7 mouse cellular contexts compared by ENCODE assay signal in the genomic region with DNA sequence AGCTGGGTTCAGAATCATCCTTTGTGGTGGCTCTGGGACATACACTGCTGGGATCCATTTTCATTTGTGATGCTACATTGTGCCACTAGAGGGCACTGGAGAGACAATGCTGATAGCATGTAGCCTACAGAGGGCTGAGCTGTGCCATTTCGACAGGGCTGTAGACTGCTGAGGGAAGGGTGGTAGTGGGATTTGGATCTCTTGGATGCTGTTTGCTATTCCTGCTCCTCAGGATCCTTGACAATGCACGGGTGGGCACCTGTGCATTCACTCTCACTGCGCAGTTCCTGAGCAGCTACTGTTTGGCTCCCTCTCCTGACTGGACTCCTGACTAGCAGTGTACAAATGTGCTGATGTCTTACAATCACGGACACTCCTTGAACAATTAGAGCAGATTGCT. TPM values are rescaled to one million over a fixed set of nuclear protein-coding genes. Genes with fewer than 3 reads are reported as not detected.
DNase-seq lines count a peak whose midpoint lies in the region.

No protein-coding gene starts in this region.

- peak; percentile 94 for DNase-seq in adipocyte (ENCODE audit: low spot score)
- DNase-seq in cerebellum, postnatal 4 days (ENCODE audit: low spot score in 2 of 2) = peak; percentile 54 to 87
- peak; percentile 58 to 59 for DNase-seq in gastrocnemius, adult 8-10 months (ENCODE audit: low spot score in 2 of 2)
- DNase-seq in induced T-regulatory cell, adult 2 months (ENCODE audit: low read depth) = peak; percentile 92
- DNase-seq in left cerebral cortex, postnatal 10 days (ENCODE audit: extremely low spot score in 1 of 2, low spot score in 2 of 2) = peak; percentile 81 to 82
- DNase-seq in mesoderm, embryonic 11.5 days (ENCODE audit: low read depth, low spot score) = peak; percentile 89
- peak; percentile 79 for DNase-seq in right cerebral cortex, postnatal 4 days

- intact Hi-C loops in left cerebral cortex, postnatal 10 days (cut with DNase I) = no loop called here

RNA-seq across cellular contexts. Expression of a gene that starts 23.9 kb away (rescaled TPM):
- 1 to 10 TPM; 2.9 to 5.0 (median 4.1) TPM for total RNA-seq in gastrocnemius, adult 8-10 months (2022)
- 10 to 100 TPM; 41.5 to 42.5 TPM for total RNA-seq in left cerebral cortex, postnatal 10 days (2021)

RNA-seq across cellular contexts. Expression of a gene that starts 57.2 kb away (rescaled TPM):
- total RNA-seq in gastrocnemius, adult 8-10 months (2022) = not detected
- not detected for total RNA-seq in left cerebral cortex, postnatal 10 days (2021)

RNA-seq across cellular contexts. Expression of a gene that starts 59.8 kb away (rescaled TPM):
- 10 to 100 TPM; 71.4 to 85.9 (median 78.5) TPM for total RNA-seq in gastrocnemius, adult 8-10 months (2022)
- 10 to 100 TPM; 67.5 to 73.8 TPM for total RNA-seq in left cerebral cortex, postnatal 10 days (2021)

Comparison
In these comparisons a context has a peak if more than half of its experiments do, and no peak if none do; other contexts are left out.
1. Peak in every context shown above with its lines: DNase-seq.
2. RNA of a gene that starts 23.9 kb away (total RNA-seq): 41.5 to 42.5 TPM in left cerebral cortex, postnatal 10 days; 2.9 to 5.0 TPM in gastrocnemius, adult 8-10 months; every median in the first group is over 4 times any median in the second.